Mouse (Mus musculus): ENCODE results near the gene Saxo1. TPM values are rescaled to one million over a fixed set of nuclear protein-coding genes. Genes with fewer than 3 reads are reported as not detected.

The Saxo1 gene
- polyA plus RNA-seq, 1 experiment from 2014 or later, result not detected

GRCm38 (mm10) chr4:86548332-86548731, 9.8 kb downstream of the Saxo1 start:
- Histone ChIP-seq H3K27me3 (ENCODE audit: poor library complexity, severe bottlenecking) (no peaks in the 10 kb centered on the region), H3K9me3 (no peaks in the 10 kb centered on the region), H3K4me3 (no peak overlapping the region), H3K4me1 (no peaks in the 10 kb centered on the region), H3K27ac (no peak overlapping the region), H3K36me3 (replicated peaks) (no peaks in the 10 kb centered on the region)
- no peak for DNase-seq (ENCODE audit: extremely low spot score, low spot score)
- 90% methylated on average over 9 of the region's 9 CpGs for WGBS

DNA sequence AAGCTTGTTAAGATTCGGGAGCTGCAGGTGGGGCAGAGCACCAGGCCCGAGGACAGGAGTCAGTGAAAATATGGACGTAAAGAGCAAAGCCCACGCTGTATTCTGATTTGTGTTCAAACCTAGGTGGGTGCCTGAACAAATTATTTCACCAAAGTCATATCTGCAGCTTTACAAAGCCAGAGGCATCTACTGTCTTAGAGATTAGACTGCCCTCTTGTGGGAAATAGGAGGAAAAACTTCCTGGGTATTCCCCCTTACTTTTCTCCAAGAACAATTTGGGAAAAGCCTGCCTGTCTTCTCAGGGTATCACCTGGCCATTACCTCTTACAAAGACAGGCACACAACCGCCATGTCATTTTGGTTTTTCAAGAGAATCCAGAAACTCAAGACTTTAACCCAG, 12.5 kb downstream of the Saxo1 start:
- Histone ChIP-seq H3K4me1 (no peaks in the 10 kb centered on the region), H3K27me3 (ENCODE audit: poor library complexity, severe bottlenecking) (no peaks in the 10 kb centered on the region), H3K36me3 (replicated peaks) (no peaks in the 10 kb centered on the region), H3K9me3 (no peaks in the 10 kb centered on the region), H3K4me3 (no peak overlapping the region), H3K27ac (no peak overlapping the region)
- WGBS, result 64% methylated on average over 5 of the region's 5 CpGs
- DNase-seq (ENCODE audit: extremely low spot score, low spot score), result no peak

- Histone ChIP-seq H3K36me3 (replicated peaks) (no peaks in the 10 kb centered on the region), H3K4me3 (no peak overlapping the region), H3K9me3 (no peaks in the 10 kb centered on the region), H3K4me1 (no peaks in the 10 kb centered on the region), H3K27ac (no peak overlapping the region), H3K27me3 (ENCODE audit: poor library complexity, severe bottlenecking) (no peaks in the 10 kb centered on the region)
- no peak for DNase-seq (ENCODE audit: extremely low spot score, low spot score)
- 83% methylated on average over 3 of the region's 3 CpGs for WGBS
Observed at GRCm38 (mm10) chr4:86543999-86544398, 14.1 kb downstream of the Saxo1 start.

GRCm38 (mm10) chr4:86541573-86541972, 16.6 kb downstream of the Saxo1 start:
- no peak overlapping the region for H3K4me3 ChIP-seq

GRCm38 (mm10) chr4:86538936-86539335, 19.2 kb downstream of the Saxo1 start:
- no peak overlapping the region for H3K4me3 ChIP-seq
- no peaks in the 10 kb centered on the region for H3K27me3 ChIP-seq (ENCODE audit: poor library complexity, severe bottlenecking)
- no peak for DNase-seq (ENCODE audit: extremely low spot score, low spot score)
- H3K9me3 ChIP-seq, result no peaks in the 10 kb centered on the region
- H3K27ac ChIP-seq, result no peak overlapping the region
- no peaks in the 10 kb centered on the region for H3K36me3 ChIP-seq (replicated peaks)
- 92% methylated on average over 5 of the region's 5 CpGs for WGBS
- 0 out of 2 replicates have a peak, but pooled peaks cover 3% of the 10 kb centered on the region for H3K4me1 ChIP-seq

More at GRCm38 (mm10) chr4:86541573-86541972, 16.6 kb downstream of the Saxo1 start:
- 86% methylated on average over 1 of the region's 1 CpGs for WGBS
- DNase-seq (ENCODE audit: extremely low spot score, low spot score), result no peak
- Histone ChIP-seq H3K4me1 (no peaks in the 10 kb centered on the region), H3K27ac (no peak overlapping the region), H3K27me3 (ENCODE audit: poor library complexity, severe bottlenecking) (no peaks in the 10 kb centered on the region), H3K9me3 (no peaks in the 10 kb centered on the region), H3K36me3 (replicated peaks) (no peaks in the 10 kb centered on the region)

DNA sequence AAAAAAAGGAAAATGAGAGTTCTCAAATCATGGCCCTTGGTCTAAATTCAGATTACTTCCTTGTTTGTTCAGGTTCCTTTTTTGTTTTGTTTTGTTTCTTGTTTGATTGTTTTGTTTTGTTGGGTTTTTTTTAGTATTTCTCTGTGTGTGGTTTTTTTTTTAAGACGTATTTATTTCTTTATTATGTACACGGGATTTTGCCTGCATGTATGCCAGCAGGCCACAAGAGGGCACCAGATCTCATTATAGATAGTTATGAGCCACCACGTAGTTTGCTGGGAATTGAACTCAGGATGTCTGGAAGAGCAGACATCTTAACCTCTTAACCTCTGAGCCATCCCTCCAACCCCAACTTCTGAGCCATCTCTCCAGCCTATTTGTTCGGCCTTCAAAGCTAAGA, 20.2 kb downstream of the Saxo1 start:
- Histone ChIP-seq H3K9me3 (no peaks in the 10 kb centered on the region), H3K4me1 (0 out of 2 replicates have a peak, but pooled peaks cover 3% of the 10 kb centered on the region), H3K27ac (no peak overlapping the region), H3K27me3 (ENCODE audit: poor library complexity, severe bottlenecking) (no peaks in the 10 kb centered on the region), H3K36me3 (replicated peaks) (no peaks in the 10 kb centered on the region), H3K4me3 (no peak overlapping the region)
- DNase-seq (ENCODE audit: extremely low spot score, low spot score), result no peak
- WGBS, result 45% methylated on average over 4 of the region's 4 CpGs

DNA sequence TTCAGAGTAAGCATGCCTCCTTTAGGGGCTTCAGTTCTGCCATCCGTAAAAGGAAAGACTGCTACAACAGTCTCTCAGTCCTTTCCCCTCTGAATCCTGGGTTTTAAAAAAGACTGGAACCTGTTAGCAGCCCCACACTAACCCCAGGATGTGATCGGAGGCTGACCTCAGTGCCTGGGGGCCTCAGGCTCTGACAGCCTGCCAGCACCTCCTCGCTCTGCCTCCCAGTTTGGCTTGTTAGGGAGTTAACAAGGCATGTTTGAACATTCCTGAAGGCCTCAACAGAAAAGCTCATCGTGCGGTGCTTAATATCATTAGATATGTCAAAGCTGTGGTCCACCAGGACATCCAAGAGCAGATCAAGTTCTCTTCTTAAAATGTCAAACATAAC, 24.0 kb downstream of the Saxo1 start:
- Histone ChIP-seq H3K27me3 (ENCODE audit: poor library complexity, severe bottlenecking) (no peaks in the 10 kb centered on the region), H3K9me3 (no peaks in the 10 kb centered on the region), H3K36me3 (replicated peaks) (no peaks in the 10 kb centered on the region), H3K4me3 (no peak overlapping the region), H3K27ac (no peak overlapping the region), H3K4me1 (0 out of 2 replicates have a peak, but pooled peaks cover 3% of the 10 kb centered on the region)
- DNase-seq (ENCODE audit: extremely low spot score, low spot score), result no peak
- WGBS, result 72% methylated on average over 5 of the region's 5 CpGs

DNA sequence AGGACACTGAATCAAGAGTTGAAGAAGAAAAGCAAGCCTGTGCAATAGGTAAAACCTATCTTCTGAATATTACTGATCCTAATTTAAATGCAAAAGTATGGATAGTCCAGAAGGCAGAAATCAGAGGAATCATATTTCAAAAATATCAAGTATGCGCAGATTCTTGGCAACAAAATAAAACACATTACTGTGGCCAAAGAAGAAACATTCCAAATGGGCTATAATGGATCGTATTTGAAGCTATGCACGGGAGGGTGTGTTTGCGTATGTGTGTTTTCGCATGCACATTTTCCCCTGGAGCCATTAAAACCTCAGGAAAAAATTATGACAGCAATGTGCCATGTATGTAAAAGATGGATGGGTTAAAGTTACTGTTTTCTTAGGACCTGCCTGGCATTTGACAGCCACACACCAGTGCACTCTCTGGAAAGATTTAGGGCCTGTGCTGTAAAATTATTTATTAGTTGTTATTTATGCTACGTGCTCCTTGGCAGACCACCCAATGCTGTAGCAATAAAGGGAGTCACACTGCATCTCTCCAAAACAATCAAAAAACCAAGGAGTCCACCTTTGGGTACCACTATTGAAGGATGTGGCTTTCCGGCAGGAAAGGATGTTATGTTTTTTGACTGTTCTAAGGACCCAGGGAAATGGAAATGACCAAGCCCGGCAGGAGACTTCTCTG, 24.6 kb downstream of the Saxo1 start:
- WGBS, result 80% methylated on average over 8 of the region's 8 CpGs
- Histone ChIP-seq H3K36me3 (replicated peaks) (no peaks in the 10 kb centered on the region), H3K27me3 (ENCODE audit: poor library complexity, severe bottlenecking) (no peaks in the 10 kb centered on the region), H3K4me1 (0 out of 2 replicates have a peak, but pooled peaks cover 3% of the 10 kb centered on the region), H3K27ac (no peak overlapping the region), H3K9me3 (no peaks in the 10 kb centered on the region), H3K4me3 (no peak overlapping the region)
- no peak for DNase-seq (ENCODE audit: extremely low spot score, low spot score)

DNA sequence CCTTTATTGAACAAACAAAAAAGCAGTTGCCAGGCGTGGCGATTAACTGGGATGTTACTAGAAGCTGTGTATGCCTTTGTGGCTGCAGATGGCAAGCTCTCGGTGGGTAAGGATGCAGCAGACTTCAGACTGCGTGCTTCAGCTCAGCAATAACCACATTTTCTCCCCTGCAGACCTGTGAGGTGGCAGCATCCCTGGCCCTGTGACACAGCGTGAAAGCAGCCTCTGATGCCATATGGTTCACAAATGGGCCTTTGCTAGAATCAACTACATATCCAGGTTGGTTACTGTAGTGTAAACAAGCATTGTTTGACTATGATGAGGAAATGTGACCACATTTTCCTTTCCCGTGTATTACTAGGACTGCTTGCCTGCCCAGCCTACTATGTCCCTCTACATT, 29.0 kb downstream of the Saxo1 start:
- no peaks in the 10 kb centered on the region for H3K27me3 ChIP-seq (ENCODE audit: poor library complexity, severe bottlenecking)
- no peaks in the 10 kb centered on the region for H3K36me3 ChIP-seq (replicated peaks)
- H3K4me3 ChIP-seq, result no peak overlapping the region
- 83% methylated on average over 6 of the region's 6 CpGs for WGBS
- no peaks in the 10 kb centered on the region for H3K9me3 ChIP-seq
- peaks cover 14% of the 10 kb centered on the region for H3K4me1 ChIP-seq
- DNase-seq (ENCODE audit: extremely low spot score, low spot score), result no peak
- no peak overlapping the region for H3K27ac ChIP-seq

GRCm38 (mm10) chr4:86527162-86528136, 30.7 kb downstream of the Saxo1 start:
- Histone ChIP-seq H3K27ac (peak overlapping the region; percentile 77), H3K4me1 (peaks cover 12% of the 10 kb centered on the region)
- peak; percentile 40 for DNase-seq (ENCODE audit: extremely low spot score, low spot score)

DNA sequence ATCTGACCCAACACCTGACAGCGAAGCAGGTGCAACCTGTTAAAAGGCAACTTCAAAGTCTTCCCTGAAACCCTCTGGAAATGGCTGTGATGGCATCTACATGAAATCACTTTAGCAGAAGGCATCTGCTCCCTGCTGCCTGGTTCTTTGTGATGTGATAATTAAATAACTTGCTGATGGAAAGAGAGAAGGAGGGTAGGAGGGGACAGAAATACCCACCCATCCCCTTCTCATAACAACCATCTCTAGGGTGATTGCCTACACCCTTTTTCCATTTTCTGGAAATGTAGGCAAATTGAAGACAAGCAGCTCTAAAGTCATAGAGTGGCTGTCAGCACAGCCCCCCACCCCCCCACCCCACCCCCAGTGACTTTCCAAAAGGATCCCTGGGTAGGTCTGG, 33.6 kb downstream of the Saxo1 start:
- WGBS, result 88% methylated on average over 1 of the region's 1 CpGs
- peaks cover 12% of the 10 kb centered on the region for H3K4me1 ChIP-seq
- no peak for DNase-seq (ENCODE audit: extremely low spot score, low spot score)
- no peak overlapping the region for H3K27ac ChIP-seq
- no peaks in the 10 kb centered on the region for H3K27me3 ChIP-seq (ENCODE audit: poor library complexity, severe bottlenecking)
- no peak overlapping the region for H3K4me3 ChIP-seq
- no peaks in the 10 kb centered on the region for H3K36me3 ChIP-seq (replicated peaks)
- H3K9me3 ChIP-seq, result no peaks in the 10 kb centered on the region

More at GRCm38 (mm10) chr4:86527162-86528136, 30.7 kb downstream of the Saxo1 start:
- Histone ChIP-seq H3K27me3 (ENCODE audit: poor library complexity, severe bottlenecking) (no peaks in the 10 kb centered on the region), H3K4me3 (no peak overlapping the region), H3K9me3 (no peaks in the 10 kb centered on the region), H3K36me3 (replicated peaks) (no peaks in the 10 kb centered on the region)
- 69% methylated on average over 11 of the region's 11 CpGs for whole genome bisulfite sequencing

DNA sequence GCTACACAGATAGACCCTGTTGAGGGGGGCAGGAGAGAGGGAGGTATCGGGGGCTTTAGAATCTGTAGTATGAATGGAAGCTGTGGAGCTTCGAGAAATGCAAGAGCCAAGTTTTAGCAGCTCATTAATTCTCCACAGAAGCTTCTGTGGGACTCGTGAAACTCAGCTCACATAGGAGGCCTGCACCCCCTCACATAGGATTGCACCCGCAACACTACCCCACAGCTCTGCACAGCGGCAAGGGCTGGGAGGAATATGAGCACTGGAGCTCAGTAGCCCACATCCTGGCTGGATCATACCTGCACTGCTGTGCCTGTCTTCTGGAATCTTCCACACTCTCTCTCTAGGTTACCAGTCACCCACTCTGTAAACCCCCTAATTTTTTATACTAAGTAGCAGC, 34.4 kb downstream of the Saxo1 start:
- Histone ChIP-seq H3K27me3 (ENCODE audit: poor library complexity, severe bottlenecking) (no peaks in the 10 kb centered on the region), H3K9me3 (no peaks in the 10 kb centered on the region), H3K36me3 (replicated peaks) (no peaks in the 10 kb centered on the region), H3K27ac (no peak overlapping the region), H3K4me3 (no peak overlapping the region), H3K4me1 (peaks cover 12% of the 10 kb centered on the region)
- 83% methylated on average over 5 of the region's 5 CpGs for WGBS
- no peak for DNase-seq (ENCODE audit: extremely low spot score, low spot score)

DNA sequence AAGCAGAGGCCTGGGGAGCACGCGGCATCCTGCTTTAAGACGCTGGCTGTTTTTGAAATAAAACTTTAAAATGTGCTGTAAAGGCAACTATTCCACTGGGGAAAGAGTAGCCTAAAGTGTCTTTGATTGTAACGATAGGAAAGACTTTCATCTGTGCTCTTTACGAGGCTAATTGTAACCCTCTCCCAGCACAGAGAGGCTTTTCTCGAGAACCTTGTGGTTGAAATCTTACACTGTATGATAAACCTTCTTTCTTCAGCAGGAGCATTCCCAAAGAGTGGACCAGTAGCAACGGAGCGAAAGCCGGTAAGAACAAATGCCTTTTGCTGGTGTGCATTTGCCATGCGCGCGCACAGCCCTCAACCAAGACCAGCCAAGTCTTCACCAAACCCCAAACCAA, 37.4 kb downstream of the Saxo1 start:
- H3K9me3 ChIP-seq, result no peaks in the 10 kb centered on the region
- no peaks in the 10 kb centered on the region for H3K36me3 ChIP-seq (replicated peaks)
- no peak overlapping the region for H3K27ac ChIP-seq
- no peak for DNase-seq (ENCODE audit: extremely low spot score, low spot score)
- 92% methylated on average over 12 of the region's 12 CpGs for WGBS
- H3K4me3 ChIP-seq, result no peak overlapping the region
- no peaks in the 10 kb centered on the region for H3K27me3 ChIP-seq (ENCODE audit: poor library complexity, severe bottlenecking)
- no peaks in the 10 kb centered on the region for H3K4me1 ChIP-seq

Measured in forebrain, embryonic 10.5 days (tissue).